Comparison of ENCODE assay signal across 9 mouse cellular contexts in the genomic region with DNA sequence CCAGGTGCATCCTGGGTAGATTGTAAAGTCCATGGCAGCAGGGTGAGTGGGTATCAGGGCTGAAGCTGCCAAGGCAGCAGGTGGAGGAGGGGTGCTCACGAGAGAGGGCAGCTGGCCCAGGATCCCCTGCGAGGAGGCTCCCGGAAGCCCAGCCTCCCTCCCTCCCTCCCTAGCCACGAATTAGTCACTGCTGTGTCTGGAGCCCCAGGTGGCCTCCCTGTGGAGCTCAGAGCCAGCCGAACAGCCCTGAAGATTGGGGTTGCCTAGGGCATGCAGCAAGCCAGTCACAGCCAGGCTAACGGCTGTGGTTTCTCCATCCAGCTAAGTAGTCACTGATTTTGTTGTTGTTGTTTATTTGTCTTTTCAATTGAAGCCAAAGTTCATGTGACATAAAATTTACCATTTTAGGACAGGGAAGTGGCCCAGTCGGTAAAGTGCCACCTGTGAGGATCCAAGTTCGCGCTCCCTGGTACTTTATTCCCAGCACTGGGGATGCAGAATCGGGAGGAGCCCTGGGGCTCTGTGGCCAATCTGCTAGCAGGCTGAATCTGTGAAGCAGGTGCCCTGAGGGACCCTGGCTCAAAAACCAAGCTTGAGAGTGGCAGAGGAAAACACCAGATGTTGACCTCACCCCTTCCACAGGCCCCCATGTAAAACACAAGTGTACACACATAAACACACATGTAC. TPM values are rescaled to one million over a fixed set of nuclear protein-coding genes. Genes with fewer than 3 reads are reported as not detected.
A peak's percentile ranks its signal among the peaks of the same experiment; 100 is the strongest.
DNase-seq lines count a peak whose midpoint lies in the region; ATAC-seq lines count a peak whose summit lies in the region.
"Had no signal": no experiment of that assay in that cellular context is flagged by ENCODE, and none has a peak within 500 bp of the region (broad histone marks: within the 10 kb centered on the region; RNA-seq: fewer than 3 reads in every experiment).

No protein-coding gene starts in this region.

- no peaks in the 10 kb centered on the region for H3K27me3 ChIP-seq in neural tube, embryonic 11.5 days (ENCODE audit: control insufficient read depth, insufficient read depth, low read length)
- no peaks in the 10 kb centered on the region for H3K27me3 ChIP-seq in heart, embryonic 14.5 days (ENCODE audit: control insufficient read depth, insufficient read depth, low read length)

- peak; percentile 74 for ATAC-seq in neural tube, embryonic 11.5 days (ENCODE audit: insufficient read depth, low FRiP score, low TSS enrichment)
- ATAC-seq in heart, embryonic 14.5 days (ENCODE audit: insufficient number of reproducible peaks, insufficient read depth, low FRiP score, low read depth), result peak; percentile 62; the same call in 1 of the 2 replicates

- peak overlapping the region; percentile 1; the same call in 1 of the 2 replicates for H3K4me2 ChIP-seq in neural tube, embryonic 11.5 days (ENCODE audit: low read depth)
- H3K4me2 ChIP-seq in heart, embryonic 14.5 days (ENCODE audit: low read length), result peak overlapping the region; percentile 55

- DNase-seq in neural tube, embryonic 11.5 days (ENCODE audit: low spot score), result peak; percentile 67
- no peak for DNase-seq in neural tube, embryonic 10.5 days (ENCODE audit: extremely low spot score, low spot score)
- DNase-seq in cerebellum, adult 9-11 months, result peak; percentile 85
- peak; percentile 33 to 55 for DNase-seq in kidney, postnatal 36 days
- peak; percentile 89 for DNase-seq in retina, postnatal 1 day
- DNase-seq in urinary bladder, postnatal 36 days (ENCODE audit: low spot score in 2 of 2), result no peak
- no peak for DNase-seq in left cerebral cortex, adult 9 months (ENCODE audit: low spot score in 2 of 2)

- no peak overlapping the region for H3K4me3 ChIP-seq in neural tube, embryonic 11.5 days (ENCODE audit: low read depth, low read length)
- H3K4me3 ChIP-seq in heart, embryonic 14.5 days (ENCODE audit: control insufficient read depth in 1 of 2, insufficient read depth in 1 of 2, low read depth in 1 of 2, low read length in 2 of 2), result peak overlapping the region in 1 of 2 experiments; percentile 9; a peak in 1 of 4 replicates
- H3K4me3 ChIP-seq: erythroblast, embryonic 14.5 days had no signal

- H3K9me3 ChIP-seq in neural tube, embryonic 11.5 days (ENCODE audit: control insufficient read depth, low read length), result no peaks in the 10 kb centered on the region
- peaks cover 11% of the 10 kb centered on the region for H3K9me3 ChIP-seq in heart, embryonic 14.5 days (ENCODE audit: control insufficient read depth, low read length)

- no peaks in the 10 kb centered on the region for H3K36me3 ChIP-seq in neural tube, embryonic 11.5 days (ENCODE audit: control insufficient read depth, insufficient read depth, low read length)
- no peaks in the 10 kb centered on the region for H3K36me3 ChIP-seq in heart, embryonic 14.5 days (ENCODE audit: control insufficient read depth, insufficient read depth, low read length)

- WGBS in neural tube, embryonic 11.5 days, result 15% methylated on average over 10 of the region's 10 CpGs
- WGBS in heart, embryonic 14.5 days, result 11% methylated on average over 10 of the region's 10 CpGs

- 0 out of 2 replicates have a peak, but pooled peaks cover 5% of the 10 kb centered on the region for H3K4me1 ChIP-seq in neural tube, embryonic 11.5 days (ENCODE audit: control insufficient read depth, insufficient read depth, low read length)
- H3K4me1 ChIP-seq in heart, embryonic 14.5 days (ENCODE audit: control insufficient read depth in 2 of 2, insufficient read depth in 2 of 2, low read length in 2 of 2), result peaks cover 21% of the 10 kb centered on the region in 2 experiments

- H3K27ac ChIP-seq in neural tube, embryonic 11.5 days (ENCODE audit: low read depth, low read length), result no peak overlapping the region
- peak overlapping the region; percentile 38 to 55; a peak in 3 of 4 replicates for H3K27ac ChIP-seq in heart, embryonic 14.5 days (replicated peaks in 1 of 2; ENCODE audit: control insufficient read depth in 1 of 2, insufficient read depth in 1 of 2, low read depth in 2 of 2, low read length in 2 of 2)

- H3K9ac ChIP-seq in neural tube, embryonic 11.5 days (ENCODE audit: low read length), result no peak overlapping the region
- H3K9ac ChIP-seq in heart, embryonic 14.5 days (ENCODE audit: low read length), result peak overlapping the region; percentile 54

RNA-seq across cellular contexts. Expression of a gene that starts 10.4 kb away (rescaled TPM):
- 0.46 and 0.76 TPM in 2 replicates for polyA plus RNA-seq in neural tube, embryonic 11.5 days (2014; fragmentation: Nextera tagmentation; extraction: Ambion mirVana)
- 14.5 and 16.3 TPM in 2 replicates for polyA plus RNA-seq in heart, embryonic 14.5 days (2014; fragmentation: Nextera tagmentation; extraction: Ambion mirVana)

Comparison
In these comparisons a context has a peak if more than half of its experiments do, and no peak if none do; other contexts are left out.
1. DNase-seq: peak in neural tube, embryonic 11.5 days (single experiment), cerebellum, adult 9-11 months (single experiment), kidney, postnatal 36 days (2 of 2) and retina, postnatal 1 day (single experiment); none in neural tube, embryonic 10.5 days (single experiment), urinary bladder, postnatal 36 days (0 of 2) and left cerebral cortex, adult 9 months (0 of 2).